Mouse (Mus musculus): ENCODE results near the gene Pard6b. TPM values are rescaled to one million over a fixed set of nuclear protein-coding genes. Genes with fewer than 3 reads are reported as not detected.

The Pard6b gene
- polyA plus RNA-seq, 1 experiment from 2014 or later: 47.2 TPM

DNA sequence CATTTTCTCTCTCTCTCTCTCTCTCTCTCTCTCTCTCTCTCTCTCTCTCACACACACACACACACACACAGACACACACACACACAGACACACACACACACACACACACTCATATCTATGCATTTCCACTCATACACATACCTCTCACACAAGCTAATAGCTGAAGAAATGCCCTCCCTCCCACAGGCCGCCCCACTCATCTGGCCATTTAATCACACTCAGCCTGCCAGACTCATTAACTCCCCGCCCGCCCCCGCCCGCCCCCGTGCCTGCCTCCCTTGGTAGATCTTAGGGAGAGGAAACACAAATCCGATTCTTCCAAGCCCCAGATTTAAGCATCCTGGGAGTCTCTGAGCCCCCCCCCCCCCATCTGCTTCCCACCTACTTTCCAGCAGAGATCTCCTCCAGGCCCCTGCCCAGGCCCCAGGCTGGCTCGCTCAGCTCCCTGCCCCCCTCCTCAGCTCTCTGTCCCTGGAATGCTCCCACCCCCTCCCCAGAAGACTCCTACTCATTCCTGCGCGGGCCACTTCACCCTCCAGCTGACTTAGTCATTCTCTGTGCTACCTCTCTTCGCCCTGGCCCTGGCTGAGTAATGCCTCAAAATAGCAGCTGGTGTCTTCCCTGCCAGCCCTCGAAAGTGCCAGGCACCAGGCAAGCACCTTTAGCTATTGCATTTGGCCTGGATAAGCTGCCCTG, 8.2 kb upstream of the Pard6b start:
- peak; percentile 94 for DNase-seq (ENCODE audit: low spot score)
- no peak overlapping the region for H3K9ac ChIP-seq (replicated peaks; ENCODE audit: low read depth)

DNA sequence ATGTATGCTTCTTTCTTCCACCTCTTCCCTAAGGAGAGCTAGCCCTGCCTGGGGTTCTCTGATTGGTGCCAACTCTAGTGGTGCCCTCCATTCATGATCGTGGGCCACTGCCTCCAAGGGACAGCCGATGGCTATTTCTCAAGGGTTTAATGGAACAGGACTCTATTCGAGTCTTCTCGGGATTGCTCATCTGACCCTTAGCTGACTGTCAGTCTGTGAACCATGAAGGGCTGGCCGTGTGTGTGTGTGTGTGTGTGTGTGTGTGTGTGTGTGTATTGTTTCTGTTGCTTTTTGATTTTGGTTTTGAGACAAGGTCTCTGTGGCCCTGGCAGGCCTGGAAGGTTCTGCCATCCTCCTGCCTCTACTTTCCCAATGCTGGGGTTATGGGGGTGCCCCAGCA, 7.1 kb upstream of the Pard6b start:
- Histone ChIP-seq H3K4me1 (ENCODE audit: insufficient read depth, low read depth, low read length) (peaks cover 4% of the 10 kb centered on the region; the same call in 1 of the 2 replicates), H3K36me3 (ENCODE audit: insufficient read depth, low read length) (no peaks in the 10 kb centered on the region), H3K27me3 (replicated peaks; ENCODE audit: insufficient read depth, low read length) (no peaks in the 10 kb centered on the region), H3K9me3 (ENCODE audit: low read length) (no peaks in the 10 kb centered on the region), H3K4me2 (replicated peaks; ENCODE audit: low read depth, low read length) (no peak overlapping the region), H3K27ac (ENCODE audit: low read length) (peak overlapping the region; percentile 84), H3K9ac (replicated peaks; ENCODE audit: low read depth) (no peak overlapping the region), H3K4me3 (ENCODE audit: low read depth, low read length) (no peak overlapping the region)
- DNase-seq (ENCODE audit: low spot score) (no peak), ATAC-seq (no peak)
- TF ChIP-seq EP300 (IDR thresholded peaks at IDR 0.05): no peak
- no peak for TF ChIP-seq CTCF (IDR thresholded peaks at IDR 0.05)
- 74% methylated on average over 5 of the region's 5 CpGs for WGBS

More for the DNA sequence above, 8.2 kb upstream of the Pard6b start:
- H3K4me1 ChIP-seq (ENCODE audit: insufficient read depth, low read depth, low read length): peaks cover 1% of the 10 kb centered on the region; the same call in 1 of the 2 replicates
- 24% methylated on average over 6 of the region's 12 CpGs for WGBS
- no peaks in the 10 kb centered on the region for H3K9me3 ChIP-seq (ENCODE audit: low read length)
- H3K4me2 ChIP-seq (replicated peaks; ENCODE audit: low read depth, low read length): no peak overlapping the region
- peak; percentile 88 for ATAC-seq
- H3K27me3 ChIP-seq (replicated peaks; ENCODE audit: insufficient read depth, low read length): no peaks in the 10 kb centered on the region
- peak overlapping the region; percentile 84 for H3K27ac ChIP-seq (ENCODE audit: low read length)
- TF ChIP-seq CTCF (IDR thresholded peaks at IDR 0.05): no peak
- TF ChIP-seq EP300 (IDR thresholded peaks at IDR 0.05): peak; percentile 58
- no peak overlapping the region for H3K4me3 ChIP-seq (ENCODE audit: low read depth, low read length)
- no peaks in the 10 kb centered on the region for H3K36me3 ChIP-seq (ENCODE audit: insufficient read depth, low read length)

DNA sequence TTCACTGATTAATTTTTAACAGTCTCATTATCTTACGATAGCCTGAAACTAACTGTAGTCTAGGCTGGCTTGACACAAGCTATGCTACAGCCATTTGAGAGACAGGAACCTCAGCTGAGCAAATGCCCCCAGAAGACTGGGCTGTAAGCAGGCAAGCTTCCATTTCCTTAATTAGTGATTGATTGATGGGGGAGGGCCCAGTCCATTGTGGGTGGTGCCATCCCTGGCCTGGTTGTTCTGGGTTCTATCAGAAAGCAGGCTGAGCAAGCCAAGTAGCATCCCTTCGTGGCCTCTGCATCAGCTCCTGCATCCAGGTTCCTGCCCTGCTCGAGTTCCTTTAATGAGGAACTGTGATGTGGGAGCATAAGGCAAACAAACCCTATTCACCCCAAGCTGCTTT, 6.3 kb upstream of the Pard6b start:
- H3K27ac ChIP-seq (ENCODE audit: low read length): no peak overlapping the region
- H3K9me3 ChIP-seq (ENCODE audit: low read length): no peaks in the 10 kb centered on the region
- no peak overlapping the region for H3K4me3 ChIP-seq (ENCODE audit: low read depth, low read length)
- DNase-seq (ENCODE audit: low spot score) (no peak), ATAC-seq (no peak)
- no peaks in the 10 kb centered on the region for H3K27me3 ChIP-seq (replicated peaks; ENCODE audit: insufficient read depth, low read length)
- WGBS: 44% methylated on average over 3 of the region's 3 CpGs
- no peak for TF ChIP-seq CTCF (IDR thresholded peaks at IDR 0.05)
- TF ChIP-seq EP300 (IDR thresholded peaks at IDR 0.05): no peak
- H3K9ac ChIP-seq (replicated peaks; ENCODE audit: low read depth): no peak overlapping the region
- peaks cover 4% of the 10 kb centered on the region; the same call in 1 of the 2 replicates for H3K4me1 ChIP-seq (ENCODE audit: insufficient read depth, low read depth, low read length)
- H3K4me2 ChIP-seq (replicated peaks; ENCODE audit: low read depth, low read length): no peak overlapping the region
- H3K36me3 ChIP-seq (ENCODE audit: insufficient read depth, low read length): no peaks in the 10 kb centered on the region

DNA sequence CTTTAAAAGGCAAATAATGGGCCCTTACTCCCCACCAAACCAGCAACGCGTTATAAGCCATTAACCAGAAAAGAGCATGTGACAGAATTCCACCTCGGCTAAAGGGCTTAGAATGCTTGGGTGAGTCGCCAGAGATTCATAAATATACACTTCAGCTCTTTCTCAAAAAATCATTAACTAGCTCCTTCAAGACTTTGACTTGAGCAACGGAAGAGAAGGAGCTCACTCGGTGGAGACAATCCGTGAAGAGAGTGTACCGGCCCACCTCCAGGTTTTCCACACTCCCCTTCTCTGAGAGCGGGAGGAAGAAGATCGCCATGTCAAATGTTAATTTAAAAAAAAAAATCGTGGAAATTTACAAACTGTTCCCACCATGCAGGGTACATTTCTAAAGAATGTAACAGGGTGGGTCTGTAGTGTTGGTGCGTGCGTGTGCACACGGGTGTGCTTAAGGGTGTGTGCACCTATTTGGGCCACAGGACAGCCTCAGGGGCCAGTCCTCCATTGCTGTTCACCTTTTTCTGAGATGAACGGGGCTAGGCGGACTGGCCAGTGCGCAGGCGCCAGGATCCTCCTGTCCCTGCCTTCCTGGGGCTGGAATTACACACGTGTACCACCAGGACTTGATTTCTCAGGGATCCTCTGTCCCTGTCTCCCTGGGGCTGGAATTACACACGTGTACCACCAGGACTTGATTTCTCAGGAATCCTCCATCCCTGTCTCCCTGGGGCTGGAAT, 3.8 kb upstream of the Pard6b start:
- TF ChIP-seq EP300 (IDR thresholded peaks at IDR 0.05) (peak; percentile 59), CTCF (IDR thresholded peaks at IDR 0.05) (no peak)
- Histone ChIP-seq H3K4me2 (replicated peaks; ENCODE audit: low read depth, low read length) (no peak overlapping the region), H3K27me3 (replicated peaks; ENCODE audit: insufficient read depth, low read length) (0 out of 2 replicates have a peak, but pooled peaks cover 3% of the 10 kb centered on the region), H3K27ac (ENCODE audit: low read length) (peak overlapping the region; percentile 92), H3K9me3 (ENCODE audit: low read length) (no peaks in the 10 kb centered on the region), H3K4me1 (ENCODE audit: insufficient read depth, low read depth, low read length) (0 out of 2 replicates have a peak, but pooled peaks cover 4% of the 10 kb centered on the region), H3K9ac (replicated peaks; ENCODE audit: low read depth) (no peak overlapping the region), H3K36me3 (ENCODE audit: insufficient read depth, low read length) (no peaks in the 10 kb centered on the region), H3K4me3 (ENCODE audit: low read depth, low read length) (no peak overlapping the region)
- DNase-seq (ENCODE audit: low spot score) (peak; percentile 88), ATAC-seq (no peak)
- WGBS: 45% methylated on average over 20 of the region's 20 CpGs

DNA sequence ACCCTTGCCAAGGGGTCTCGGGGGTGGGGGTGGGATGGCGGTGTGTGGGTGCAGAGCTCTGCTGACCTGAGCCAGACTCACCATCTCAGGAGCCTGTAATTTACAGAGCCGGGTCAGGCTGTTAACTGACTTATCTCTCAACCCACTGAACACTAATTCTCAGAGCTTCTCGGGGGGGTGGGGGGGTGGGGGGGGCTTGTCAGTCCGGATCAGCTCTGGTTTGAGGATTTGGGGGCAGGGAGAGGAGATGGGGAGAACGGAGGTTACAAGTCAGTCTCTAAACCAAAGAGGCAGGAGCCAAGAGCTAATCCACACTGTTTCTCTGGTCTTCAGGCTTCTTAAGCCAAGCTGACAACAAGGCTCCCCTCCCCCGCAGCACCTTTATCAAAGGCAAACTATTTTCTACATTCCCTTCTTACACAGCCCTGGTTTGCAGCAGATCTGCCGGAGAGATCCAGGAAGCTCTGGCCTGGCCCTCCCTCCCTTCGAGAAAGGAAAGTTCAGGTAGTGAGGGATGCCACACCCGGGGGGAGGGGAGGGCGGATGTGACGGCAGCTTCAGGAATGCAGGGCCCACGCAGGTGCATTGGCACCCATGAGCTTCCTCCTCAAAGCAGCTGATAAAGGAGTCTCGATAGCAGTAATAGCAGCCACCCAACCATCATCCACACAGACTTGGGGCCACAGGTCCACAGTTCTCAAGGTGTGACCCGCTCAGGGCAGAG, 2.5 kb upstream of the Pard6b start:
- 0 out of 2 replicates have a peak, but pooled peaks cover 4% of the 10 kb centered on the region for H3K4me1 ChIP-seq (ENCODE audit: insufficient read depth, low read depth, low read length)
- H3K9me3 ChIP-seq (ENCODE audit: low read length): no peaks in the 10 kb centered on the region
- no peak overlapping the region for H3K9ac ChIP-seq (replicated peaks; ENCODE audit: low read depth)
- DNase-seq (ENCODE audit: low spot score) (peak; percentile 93), ATAC-seq (peak; percentile 37)
- H3K4me2 ChIP-seq (replicated peaks; ENCODE audit: low read depth, low read length): no peak overlapping the region
- H3K27ac ChIP-seq (ENCODE audit: low read length): peak overlapping the region; percentile 92
- H3K36me3 ChIP-seq (ENCODE audit: insufficient read depth, low read length): no peaks in the 10 kb centered on the region
- peak; percentile 86 for TF ChIP-seq EP300 (IDR thresholded peaks at IDR 0.05)
- no peak for TF ChIP-seq CTCF (IDR thresholded peaks at IDR 0.05)
- H3K4me3 ChIP-seq (ENCODE audit: low read depth, low read length): no peak overlapping the region
- WGBS: 12% methylated on average over 14 of the region's 15 CpGs
- 0 out of 2 replicates have a peak, but pooled peaks cover 6% of the 10 kb centered on the region for H3K27me3 ChIP-seq (replicated peaks; ENCODE audit: insufficient read depth, low read length)
